In genomic region chr8:120308553-120308952, GRCm38 (mm10) we compare ENCODE assay signal across 8 mouse cellular contexts.
DNase-seq lines count a peak whose midpoint lies in the region; ATAC-seq and TF ChIP-seq lines count a peak whose summit lies in the region.

No protein-coding gene starts in this region.

- H3K27ac ChIP-seq in heart, embryonic 13.5 days (replicated peaks), result no peak overlapping the region
- H3K27ac ChIP-seq in heart, embryonic 10.5 days, result no peak overlapping the region
- H3K27ac ChIP-seq in heart, embryonic 15.5 days, result peak overlapping the region; percentile 31; the same call in 1 of the 2 replicates

- 64% methylated on average over 9 of the region's 9 CpGs for WGBS in heart, embryonic 13.5 days
- WGBS in heart, embryonic 10.5 days, result 63% methylated on average over 9 of the region's 9 CpGs
- 57% methylated on average over 9 of the region's 9 CpGs for WGBS in heart, embryonic 15.5 days

- DNase-seq in heart, embryonic 10.5 days (ENCODE audit: low spot score), result no peak
- DNase-seq in cerebellum, adult 9-11 months, result peak; percentile 64
- DNase-seq in embryo, embryonic 10.5 days (ENCODE audit: low spot score), result no peak
- DNase-seq in right cerebral cortex, postnatal 4 days, result no peak
- DNase-seq in kidney, adult 18-20 months, result no peak

- H3ac ChIP-seq in myocyte (ENCODE audit: control insufficient read depth, insufficient read length), result no peak overlapping the region

- ATAC-seq in heart, embryonic 13.5 days (ENCODE audit: extremely low read depth, insufficient number of reproducible peaks, low FRiP score, low TSS enrichment), result no peak
- ATAC-seq in heart, embryonic 15.5 days (replicated peaks; ENCODE audit: insufficient number of reproducible peaks, insufficient read depth, low FRiP score, low read depth), result no peak

- H3K4me1 ChIP-seq in heart, embryonic 13.5 days, result peaks cover 35% of the 10 kb centered on the region
- peaks cover 75% of the 10 kb centered on the region for H3K4me1 ChIP-seq in heart, embryonic 10.5 days
- peaks cover 32% of the 10 kb centered on the region for H3K4me1 ChIP-seq in heart, embryonic 15.5 days (replicated peaks)

- H3K4me2 ChIP-seq in heart, embryonic 13.5 days, result no peak overlapping the region
- H3K4me2 ChIP-seq in heart, embryonic 15.5 days, result no peak overlapping the region
- H3K4me2 ChIP-seq in myocyte (ENCODE audit: low read depth), result peak overlapping the region; percentile 30

- peaks cover 36% of the 10 kb centered on the region for H3K27me3 ChIP-seq in heart, embryonic 13.5 days (replicated peaks)
- H3K27me3 ChIP-seq in heart, embryonic 10.5 days (ENCODE audit: insufficient read depth, poor library complexity, severe bottlenecking), result peaks cover 73% of the 10 kb centered on the region
- peaks cover 22% of the 10 kb centered on the region; the same call in 1 of the 2 replicates for H3K27me3 ChIP-seq in heart, embryonic 15.5 days
- no peaks in the 10 kb centered on the region for H3K27me3 ChIP-seq in myocyte (ENCODE audit: control insufficient read depth, insufficient read depth, insufficient read length)

- no peaks in the 10 kb centered on the region for H3K9me3 ChIP-seq in heart, embryonic 13.5 days
- no peaks in the 10 kb centered on the region for H3K9me3 ChIP-seq in heart, embryonic 10.5 days
- no peaks in the 10 kb centered on the region for H3K9me3 ChIP-seq in heart, embryonic 15.5 days (replicated peaks)

- H3K4me3 ChIP-seq in heart, embryonic 13.5 days, result no peak overlapping the region
- no peak overlapping the region for H3K4me3 ChIP-seq in heart, embryonic 10.5 days
- H3K4me3 ChIP-seq in heart, embryonic 15.5 days, result no peak overlapping the region
- H3K4me3 ChIP-seq in myocyte, result no peak overlapping the region

- H3K36me3 ChIP-seq in heart, embryonic 13.5 days, result no peaks in the 10 kb centered on the region
- H3K36me3 ChIP-seq in heart, embryonic 10.5 days, result no peaks in the 10 kb centered on the region
- H3K36me3 ChIP-seq in heart, embryonic 15.5 days, result no peaks in the 10 kb centered on the region
- H3K36me3 ChIP-seq in myocyte (ENCODE audit: control insufficient read depth, insufficient read depth), result no peaks in the 10 kb centered on the region

- peaks cover 6% of the 10 kb centered on the region for H3K79me2 ChIP-seq in myocyte (ENCODE audit: control insufficient read depth, insufficient read depth)

- H3K9ac ChIP-seq in heart, embryonic 13.5 days, result peak overlapping the region; percentile 25; the same call in 1 of the 2 replicates
- H3K9ac ChIP-seq in heart, embryonic 15.5 days, result no peak overlapping the region

- TF ChIP-seq POLR2A in myocyte (IDR thresholded peaks at IDR 0.05; ENCODE audit: insufficient read length, low read depth), result no peak

TF ChIP-seq in myocyte, 11 proteins besides CTCF, POLR2A, EP300 and RAD21:
- TF ChIP-seq MAX (IDR thresholded peaks at IDR 0.05; ENCODE audit: low read depth) (no peak), MYOD1 (IDR thresholded peaks at IDR 0.05; ENCODE audit: control insufficient read depth in 1 of 3, insufficient read length in 2 of 3, low read depth in 2 of 3) (peak in 1 of 3 experiments; percentile 59), MYOG (IDR thresholded peaks at IDR 0.05; ENCODE audit: control insufficient read depth in 1 of 3, insufficient read depth in 1 of 3, insufficient read length in 2 of 3, low read depth in 2 of 3) (peak in 1 of 3 experiments; percentile 22), TCF3 (IDR thresholded peaks at IDR 0.05; ENCODE audit: insufficient read length, low read depth) (no peak)
TF ChIP-seq in myocyte: peak in this region for 2.
